In the genomic region with DNA sequence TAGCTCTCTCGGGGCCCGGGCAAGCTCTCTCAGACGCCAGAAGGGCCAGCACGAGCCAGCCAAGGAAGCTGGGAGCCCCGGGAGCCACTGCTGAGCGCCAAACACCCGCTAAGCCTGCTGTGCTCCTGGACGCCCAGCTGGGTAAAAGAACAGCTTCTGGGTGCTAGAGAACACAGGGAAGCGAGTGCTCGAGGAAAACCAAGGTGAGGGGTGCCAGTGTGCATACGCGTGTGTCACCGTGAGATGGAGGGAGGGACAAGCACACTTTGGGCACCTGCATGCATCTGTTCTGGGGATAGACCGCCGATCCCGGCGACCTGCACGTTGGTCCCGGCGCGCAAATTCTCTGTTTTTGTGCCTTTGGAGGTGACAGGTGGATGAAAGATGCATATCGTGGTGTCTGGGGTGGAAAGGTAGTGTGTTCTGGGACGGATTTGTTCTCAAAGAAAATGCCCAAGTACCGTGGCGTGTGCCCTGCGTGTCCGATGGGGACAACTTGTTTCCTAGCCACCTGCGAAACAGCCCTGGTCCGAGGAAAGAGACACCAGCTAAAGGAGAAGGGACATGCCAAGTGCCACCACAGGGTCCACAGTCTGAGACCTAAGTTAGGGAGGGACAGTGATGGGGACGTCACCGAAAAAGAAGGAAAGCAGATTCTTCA, we compare ENCODE assay signal across 9 mouse cellular contexts. TPM values are rescaled to one million over a fixed set of nuclear protein-coding genes. Genes with fewer than 3 reads are reported as not detected.
DNase-seq lines count a peak whose midpoint lies in the region; ATAC-seq and TF ChIP-seq lines count a peak whose summit lies in the region.
"Had no signal": no experiment of that assay in that cellular context is flagged by ENCODE, and none has a peak within 500 bp of the region (broad histone marks: within the 10 kb centered on the region; RNA-seq: fewer than 3 reads in every experiment).

No protein-coding gene starts in this region.

- no peak for TF ChIP-seq POLR2A in cortical plate, adult 2 months (IDR thresholded peaks at IDR 0.05; ENCODE audit: extremely low read depth, insufficient read depth, low read length)

- no peaks in the 10 kb centered on the region for H3K36me3 ChIP-seq in kidney, embryonic 16.5 days (ENCODE audit: insufficient read depth, low read length)
- peaks cover 7% of the 10 kb centered on the region for H3K36me3 ChIP-seq in hindbrain, embryonic 13.5 days
- no peaks in the 10 kb centered on the region for H3K36me3 ChIP-seq in midbrain, embryonic 14.5 days (ENCODE audit: control insufficient read depth, insufficient read depth, low read length)

- no peak; the same call in 1 of the 2 replicates for ATAC-seq in kidney, embryonic 16.5 days (ENCODE audit: low FRiP score, low TSS enrichment)
- no peak; the same call in none of the 2 replicates for ATAC-seq in hindbrain, embryonic 13.5 days (ENCODE audit: low FRiP score)
- ATAC-seq in midbrain, embryonic 14.5 days (ENCODE audit: low FRiP score, low TSS enrichment): no peak

- WGBS in kidney, embryonic 16.5 days: 2% methylated on average over 31 of the region's 31 CpGs
- 1% methylated on average over 31 of the region's 31 CpGs for WGBS in hindbrain, embryonic 13.5 days
- 1% methylated on average over 31 of the region's 31 CpGs for WGBS in midbrain, embryonic 14.5 days

- peak overlapping the region; percentile 51 for H3K4me3 ChIP-seq in kidney, embryonic 16.5 days (ENCODE audit: low read length)
- H3K4me3 ChIP-seq in cortical plate, adult 2 months (ENCODE audit: insufficient read depth, low read length): peak overlapping the region; percentile 97
- H3K4me3 ChIP-seq in hindbrain, embryonic 13.5 days: peak overlapping the region; percentile 55
- H3K4me3 ChIP-seq in midbrain, embryonic 14.5 days (replicated peaks; ENCODE audit: low read depth, low read length): peak overlapping the region; percentile 44

- H3K9ac ChIP-seq in kidney, embryonic 16.5 days (replicated peaks; ENCODE audit: low read length): peak overlapping the region; percentile 65
- peak overlapping the region; percentile 83 for H3K9ac ChIP-seq in hindbrain, embryonic 13.5 days
- peak overlapping the region; percentile 52 for H3K9ac ChIP-seq in midbrain, embryonic 14.5 days (replicated peaks; ENCODE audit: low read length)

- peak overlapping the region; percentile 94 for H3K4me2 ChIP-seq in kidney, embryonic 16.5 days (replicated peaks; ENCODE audit: low read depth, low read length)
- peak overlapping the region; percentile 86 for H3K4me2 ChIP-seq in hindbrain, embryonic 13.5 days
- H3K4me2 ChIP-seq in midbrain, embryonic 14.5 days (ENCODE audit: low read length): peak overlapping the region; percentile 97

- TF ChIP-seq CTCF in cortical plate, adult 2 months (IDR thresholded peaks at IDR 0.05; ENCODE audit: extremely low read depth, insufficient read depth, low read length): no peak

- no peak overlapping the region for H3K27ac ChIP-seq in kidney, embryonic 16.5 days (ENCODE audit: low read length)
- 0 out of 2 replicates have a peak overlapping the region, but pooled peaks have one; percentile 42 for H3K27ac ChIP-seq in cortical plate, adult 2 months (ENCODE audit: insufficient read depth, low read length)
- peak overlapping the region; percentile 61 for H3K27ac ChIP-seq in hindbrain, embryonic 13.5 days
- H3K27ac ChIP-seq in midbrain, embryonic 14.5 days (replicated peaks; ENCODE audit: low read depth, low read length): no peak overlapping the region

- H3K27me3 ChIP-seq in kidney, embryonic 16.5 days (ENCODE audit: insufficient read depth, low read length): peaks cover 36% of the 10 kb centered on the region
- peaks cover 17% of the 10 kb centered on the region; the same call in 1 of the 2 replicates for H3K27me3 ChIP-seq in hindbrain, embryonic 13.5 days
- peaks cover 18% of the 10 kb centered on the region; the same call in 1 of the 2 replicates for H3K27me3 ChIP-seq in midbrain, embryonic 14.5 days (ENCODE audit: control insufficient read depth, insufficient read depth, low read length)

- no peak for DNase-seq in kidney, postnatal 25 days
- DNase-seq in midbrain, embryonic 14.5 days: no peak
- no peak for DNase-seq in gastrocnemius, adult 8-10 months (ENCODE audit: low spot score in 2 of 2)
- no peak for DNase-seq in adrenal gland, postnatal 10 days
- no peak for DNase-seq in spleen, adult 18-20 months

- peaks cover 26% of the 10 kb centered on the region for H3K4me1 ChIP-seq in kidney, embryonic 16.5 days (ENCODE audit: insufficient read depth, low read length)
- H3K4me1 ChIP-seq in cortical plate, adult 2 months (ENCODE audit: control insufficient read depth, insufficient read depth, low read length): no peaks in the 10 kb centered on the region
- H3K4me1 ChIP-seq in hindbrain, embryonic 13.5 days (replicated peaks): peaks cover 43% of the 10 kb centered on the region
- peaks cover 18% of the 10 kb centered on the region for H3K4me1 ChIP-seq in midbrain, embryonic 14.5 days (ENCODE audit: control insufficient read depth, insufficient read depth, low read length)

- H3K9me3 ChIP-seq in kidney, embryonic 16.5 days (ENCODE audit: low read length): no peaks in the 10 kb centered on the region
- H3K9me3 ChIP-seq in hindbrain, embryonic 13.5 days: no peaks in the 10 kb centered on the region
- H3K9me3 ChIP-seq in midbrain, embryonic 14.5 days (ENCODE audit: control insufficient read depth, low read length): no peaks in the 10 kb centered on the region

RNA-seq across cellular contexts. Expression of gene Sstr2, which starts 0.4 kb away (rescaled TPM):
- 0.36 and 0.47 TPM in 2 replicates for polyA plus RNA-seq in kidney, embryonic 16.5 days (2015; fragmentation: Nextera tagmentation; extraction: Ambion mirVana)
- polyA plus RNA-seq in cortical plate, adult 2 months (2012; rRNA removed): 27.3 and 31.9 TPM in 2 replicates
- 32.8 and 34.9 TPM in 2 replicates for polyA plus RNA-seq in hindbrain, embryonic 13.5 days (2015; fragmentation: Nextera tagmentation; extraction: Ambion mirVana)
- 18.0 and 23.3 TPM in 2 replicates for polyA plus RNA-seq in midbrain, embryonic 14.5 days (2014; fragmentation: Nextera tagmentation; extraction: Ambion mirVana)
- not detected for total RNA-seq in gastrocnemius, adult 8-10 months (2022)
- 1 to 10 TPM; 1.9 to 3.0 TPM for total RNA-seq in adrenal gland, postnatal 10 days (2021)
- total RNA-seq: gastrocnemius, postnatal 25 days had no signal

RNA-seq across cellular contexts. Expression of gene Cog1, which starts 29.4 kb away (rescaled TPM):
- polyA plus RNA-seq in kidney, embryonic 16.5 days (2015; fragmentation: Nextera tagmentation; extraction: Ambion mirVana): 25.1 and 28.2 TPM in 2 replicates
- polyA plus RNA-seq in cortical plate, adult 2 months (2012; rRNA removed): 69.9 and 70.6 TPM in 2 replicates
- polyA plus RNA-seq in hindbrain, embryonic 13.5 days (2015; fragmentation: Nextera tagmentation; extraction: Ambion mirVana): 33.4 and 35.6 TPM in 2 replicates
- 35.2 and 40.1 TPM in 2 replicates for polyA plus RNA-seq in midbrain, embryonic 14.5 days (2014; fragmentation: Nextera tagmentation; extraction: Ambion mirVana)
- total RNA-seq in gastrocnemius, adult 8-10 months (2022): 10 to 100 TPM; 18.4 to 24.6 (median 20.6) TPM
- 10 to 100 TPM; 25.5 to 26.0 TPM for total RNA-seq in adrenal gland, postnatal 10 days (2021)

RNA-seq across cellular contexts. Expression of gene Slc39a11, which starts 30.3 kb away (rescaled TPM):
- polyA plus RNA-seq in kidney, embryonic 16.5 days (2015; fragmentation: Nextera tagmentation; extraction: Ambion mirVana): 23.5 and 25.4 TPM in 2 replicates
- polyA plus RNA-seq in cortical plate, adult 2 months (2012; rRNA removed): 11.4 and 12.7 TPM in 2 replicates
- polyA plus RNA-seq in hindbrain, embryonic 13.5 days (2015; fragmentation: Nextera tagmentation; extraction: Ambion mirVana): 32.2 and 34.2 TPM in 2 replicates
- 28.5 and 31.1 TPM in 2 replicates for polyA plus RNA-seq in midbrain, embryonic 14.5 days (2014; fragmentation: Nextera tagmentation; extraction: Ambion mirVana)
- total RNA-seq in gastrocnemius, adult 8-10 months (2022): 1 to 10 TPM; 2.1 to 2.6 (median 2.2) TPM
- 10 to 100 TPM; 17.3 to 18.5 TPM for total RNA-seq in adrenal gland, postnatal 10 days (2021)

Comparison
In these comparisons a context has a peak if more than half of its experiments do, and no peak if none do; other contexts are left out.
1. H3K27ac ChIP-seq: peak in cortical plate, adult 2 months (single experiment) and hindbrain, embryonic 13.5 days (single experiment); none in kidney, embryonic 16.5 days (single experiment) and midbrain, embryonic 14.5 days (single experiment).
2. H3K4me3 ChIP-seq: peak in every context shown above with its lines; median percentile 97 in cortical plate, adult 2 months; 55 in hindbrain, embryonic 13.5 days; 51 in kidney, embryonic 16.5 days; 44 in midbrain, embryonic 14.5 days.
3. RNA of gene Sstr2, which starts 0.4 kb away (polyA plus RNA-seq): 32.8 to 34.9 TPM in hindbrain, embryonic 13.5 days, 27.3 to 31.9 TPM in cortical plate, adult 2 months and 18.0 to 23.3 TPM in midbrain, embryonic 14.5 days; 0.36 to 0.47 TPM in kidney, embryonic 16.5 days; every median in the first group is over 10 times any median in the second.
4. Peak in every context shown above with its lines, with median percentiles within 50 percentile points of each other: H3K4me2 ChIP-seq and H3K9ac ChIP-seq.